Mouse (Mus musculus) small intestine, adult 2 months (tissue): ENCODE results near the gene Tle6. TPM values are rescaled to one million over a fixed set of nuclear protein-coding genes. Genes with fewer than 3 reads are reported as not detected.
"Not testable (repeated sequence)": the region's sequence is repeated elsewhere in the genome, so short reads cannot be mapped to it uniquely, and the experiment has no call there.

Experiments
- H3K27ac ChIP-seq: fragments of 200-500 bp; 2 replicates; pipeline ENCODE4 v1.5.1; 2012; ENCODE audit warnings: low read depth, low read length, control low read depth, inconsistent platforms; ENCODE audit not compliant: insufficient read depth
- H3K27me3 ChIP-seq: fragments of 200-500 bp; 2 replicates; pipeline ENCODE4 v1.6.1; 2012; ENCODE audit warnings: mild to moderate bottlenecking, moderate library complexity, low read length, inconsistent platforms; ENCODE audit not compliant: control insufficient read depth, insufficient read depth
- H3K36me3 ChIP-seq: fragments of 200-500 bp; 2 replicates; pipeline ENCODE4 v1.6.1; 2012; ENCODE audit warnings: mild to moderate bottlenecking, low read length, control low read depth, inconsistent platforms; ENCODE audit not compliant: control insufficient read depth, insufficient read depth
- H3K4me1 ChIP-seq: fragments of 200-500 bp; 2 replicates; pipeline ENCODE4 v1.6.1; 2012; ENCODE audit warnings: low read length, inconsistent platforms, mixed read lengths; ENCODE audit not compliant: control insufficient read depth, insufficient read depth, insufficient read length
- H3K4me3 ChIP-seq: fragments of 200-500 bp; 2 replicates; pipeline ENCODE4 v1.5.1; 2012; ENCODE audit warnings: low read depth, mild to moderate bottlenecking, control low read depth, inconsistent platforms, low read length, moderate library complexity
- CTCF ChIP-seq: fragments of 200-500 bp; IDR thresholded peaks from 2 replicates; pipeline ENCODE4 v1.5.1; 2012; ENCODE audit warnings: low read depth, mild to moderate bottlenecking, control low read depth, inconsistent platforms, low read length, moderate library complexity, mixed read lengths; ENCODE audit not compliant: insufficient replicate concordance, insufficient read length; ENCODE audit errors: extremely low read depth
- POLR2A ChIP-seq: fragments of 200-500 bp; IDR thresholded peaks from 2 replicates; pipeline ENCODE4 v1.6.1; 2012; ENCODE audit warnings: low read depth, mild to moderate bottlenecking, control low read depth, inconsistent platforms, low read length, moderate library complexity
- WGBS: fragments of 180-500 bp; shearing (Covaris S2); methylation state at CpG from one replicate; pipeline ENCODE4 v1.1.7; 2018; 5-methylcytosine and 5-hydroxymethylcytosine counted together
- polyA plus RNA-seq: library from polyadenylated mRNA; depleted of rRNA; stranded (reverse); fragments of >200 nt; gene quantifications from 2 replicates; pipeline ENCODE4 v1.2.3, GENCODE M21; 2012

Gene Tle6
- polyA plus RNA-seq, 1 experiment: 7.3 TPM

GRCm38 (mm10) chr10:81642648-81643448 is 42.0 kb upstream of the Tle6 start:
- H3K4me3 ChIP-seq: peak overlapping the region; percentile 85
- H3K27me3 ChIP-seq: no peaks in the 10 kb centered on the region

GRCm38 (mm10) chr10:81641978-81642647 is 41.2 kb upstream of the Tle6 start:
- no peaks in the 10 kb centered on the region for H3K36me3 ChIP-seq
- TF ChIP-seq CTCF (no peak), POLR2A (no peak)
- WGBS: 64% methylated on average over 8 of the region's 8 CpGs
- H3K27ac ChIP-seq: no peak overlapping the region
- H3K4me3 ChIP-seq: peak overlapping the region; percentile 85; the same call in 1 of the 2 replicates
- H3K4me1 ChIP-seq: peaks cover 9% of the 10 kb centered on the region; the same call in 1 of the 2 replicates
- no peaks in the 10 kb centered on the region for H3K27me3 ChIP-seq

More at GRCm38 (mm10) chr10:81642648-81643448, 42.0 kb upstream of the Tle6 start:
- Histone ChIP-seq H3K36me3 (no peaks in the 10 kb centered on the region), H3K4me1 (peaks cover 9% of the 10 kb centered on the region; the same call in 1 of the 2 replicates), H3K27ac (peak overlapping the region; percentile 88)
- TF ChIP-seq POLR2A: no peak
- no peak for TF ChIP-seq CTCF
- WGBS: 9% methylated on average over 24 of the region's 24 CpGs

- Histone ChIP-seq H3K27me3 (no peaks in the 10 kb centered on the region), H3K4me1 (peaks cover 9% of the 10 kb centered on the region; the same call in 1 of the 2 replicates), H3K27ac (no peak overlapping the region), H3K36me3 (no peaks in the 10 kb centered on the region), H3K4me3 (no peak overlapping the region)
- 94% methylated on average over 2 of the region's 2 CpGs for WGBS
- no peak for TF ChIP-seq CTCF
- no peak for TF ChIP-seq POLR2A
Observed at GRCm38 (mm10) chr10:81641566-81641965, 40.7 kb upstream of the Tle6 start.

- WGBS: 49% methylated on average over 4 of the region's 4 CpGs
Observed at GRCm38 (mm10) chr10:81640825-81641224, 40.0 kb upstream of the Tle6 start.

GRCm38 (mm10) chr10:81638101-81638500 is 37.2 kb upstream of the Tle6 start:
- Histone ChIP-seq H3K4me3 (no peak overlapping the region), H3K27me3 (no peaks in the 10 kb centered on the region), H3K4me1 (peaks cover 10% of the 10 kb centered on the region), H3K27ac (no peak overlapping the region), H3K36me3 (no peaks in the 10 kb centered on the region)
- WGBS: 60% methylated on average over 6 of the region's 6 CpGs
- no peak for TF ChIP-seq POLR2A
- TF ChIP-seq CTCF: no peak

More at GRCm38 (mm10) chr10:81640825-81641224, 40.0 kb upstream of the Tle6 start:
- not testable (repeated sequence) for H3K4me3 ChIP-seq, H3K27ac ChIP-seq, H3K4me1 ChIP-seq, H3K27me3 ChIP-seq, H3K36me3 ChIP-seq

- TF ChIP-seq POLR2A (no peak), CTCF (no peak)
- Histone ChIP-seq H3K27me3 (no peaks in the 10 kb centered on the region), H3K4me3 (no peak overlapping the region), H3K36me3 (no peaks in the 10 kb centered on the region), H3K27ac (no peak overlapping the region), H3K4me1 (peaks cover 3% of the 10 kb centered on the region)
- WGBS: 20% methylated on average over 8 of the region's 8 CpGs
Observed at GRCm38 (mm10) chr10:81636338-81636737, 35.5 kb upstream of the Tle6 start.

- Histone ChIP-seq H3K36me3 (no peaks in the 10 kb centered on the region), H3K27me3 (no peaks in the 10 kb centered on the region), H3K27ac (no peak overlapping the region), H3K4me3 (peak overlapping the region; percentile 57), H3K4me1 (peaks cover 5% of the 10 kb centered on the region)
- TF ChIP-seq POLR2A (no peak), CTCF (no peak)
- WGBS: 5% methylated on average over 37 of the region's 37 CpGs
Observed at GRCm38 (mm10) chr10:81633253-81634099, 32.6 kb upstream of the Tle6 start.
